Mouse (Mus musculus): Measurements from ENCODE around the gene Zbtb48. TPM values are rescaled to one million over a fixed set of nuclear protein-coding genes. Genes with fewer than 3 reads are reported as not detected.

Zbtb48 gene
- polyA plus RNA-seq, 2 experiments = 6.4 to 10.7 TPM

DNA sequence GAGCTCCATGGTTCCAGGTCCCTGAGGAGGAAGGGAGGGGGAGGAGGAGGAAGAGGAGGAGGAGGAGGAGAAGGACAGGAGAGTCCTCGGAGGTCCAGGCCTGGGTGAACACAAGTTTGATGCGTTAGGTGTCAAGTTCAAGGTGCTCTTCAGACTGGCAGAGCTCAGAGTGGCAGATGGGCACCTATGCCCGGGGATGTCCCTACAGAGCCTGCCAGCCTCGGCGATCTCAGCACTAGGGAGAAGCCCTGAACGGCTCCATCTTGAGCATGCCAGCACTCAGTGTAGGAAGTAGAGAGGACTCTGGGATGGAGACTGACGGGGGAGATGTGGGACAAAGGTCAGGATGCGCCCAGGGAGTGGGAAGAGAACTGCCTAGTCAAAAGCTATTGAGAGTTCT, 40.8 kb downstream of the Zbtb48 start:
- Histone ChIP-seq H3K4me3 (ENCODE audit: insufficient read depth in 1 of 2, low read depth in 2 of 2, low read length in 2 of 2) (no peak overlapping the region), H3K9ac (replicated peaks) (no peak overlapping the region), H3K9me3 (ENCODE audit: control insufficient read depth, low read length) (no peaks in the 10 kb centered on the region), H3K27ac (no peak overlapping the region), H3K36me3 (replicated peaks; ENCODE audit: control insufficient read depth, insufficient read depth, low read depth) (peaks cover 7% of the 10 kb centered on the region; the same call in 1 of the 2 replicates), H3K4me2 (ENCODE audit: low read depth) (no peak overlapping the region), H3K4me1 (replicated peaks; ENCODE audit: control insufficient read depth in 2 of 2, insufficient read depth in 2 of 2, low read length in 1 of 2) (peaks cover 12% of the 10 kb centered on the region in 2 experiments), H3K27me3 (ENCODE audit: control insufficient read depth, insufficient read depth, low read length) (no peaks in the 10 kb centered on the region; the same call in 1 of the 2 replicates)
- no peak for DNase-seq (ENCODE audit: low read depth in 3 of 3, low spot score in 3 of 3)
- 75% methylated on average over 8 of the region's 8 CpGs for WGBS (ENCODE audit: insufficient replicate concordance)
- no peak for TF ChIP-seq CTCF (IDR thresholded peaks at IDR 0.05; ENCODE audit: low read depth)
- no peak for TF ChIP-seq EP300 (IDR thresholded peaks at IDR 0.05; ENCODE audit: low read depth)
- no peak for ATAC-seq (ENCODE audit: insufficient read depth)

DNA sequence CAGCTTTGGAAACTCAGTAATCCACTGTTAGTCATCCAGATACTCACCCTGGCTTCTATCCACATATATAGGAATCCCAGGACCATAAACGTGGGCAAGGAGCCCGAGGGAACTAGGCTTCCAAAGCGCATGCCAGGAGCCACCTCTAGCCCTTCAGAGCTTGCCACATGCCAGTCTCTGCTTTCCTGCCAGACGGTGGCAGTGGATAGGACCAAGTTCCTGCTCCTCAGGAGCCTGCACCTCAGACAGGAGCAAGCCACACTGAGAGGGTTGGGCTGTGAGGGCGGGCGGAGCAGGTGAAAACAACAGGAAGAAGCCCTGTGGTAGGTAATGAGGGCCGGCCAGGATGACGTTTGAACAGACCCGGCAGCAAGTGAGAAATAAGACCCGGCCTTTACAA, 41.6 kb downstream of the Zbtb48 start:
- 49% methylated on average over 10 of the region's 10 CpGs for WGBS (ENCODE audit: insufficient replicate concordance)
- Histone ChIP-seq H3K36me3 (replicated peaks; ENCODE audit: control insufficient read depth, insufficient read depth, low read depth) (peaks cover 10% of the 10 kb centered on the region), H3K9me3 (ENCODE audit: control insufficient read depth, low read length) (no peaks in the 10 kb centered on the region), H3K4me3 (ENCODE audit: insufficient read depth in 1 of 2, low read depth in 2 of 2, low read length in 2 of 2) (no peak overlapping the region), H3K9ac (replicated peaks) (no peak overlapping the region), H3K4me2 (ENCODE audit: low read depth) (no peak overlapping the region), H3K27me3 (ENCODE audit: control insufficient read depth, insufficient read depth, low read length) (no peaks in the 10 kb centered on the region; the same call in 1 of the 2 replicates), H3K4me1 (replicated peaks; ENCODE audit: control insufficient read depth in 2 of 2, insufficient read depth in 2 of 2, low read length in 1 of 2) (peaks cover 12% of the 10 kb centered on the region in 2 experiments), H3K27ac (no peak overlapping the region)
- no peak for DNase-seq (ENCODE audit: low read depth in 3 of 3, low spot score in 3 of 3)
- ATAC-seq (ENCODE audit: insufficient read depth) = no peak
- no peak for TF ChIP-seq EP300 (IDR thresholded peaks at IDR 0.05; ENCODE audit: low read depth)
- TF ChIP-seq CTCF (IDR thresholded peaks at IDR 0.05; ENCODE audit: low read depth) = no peak

DNA sequence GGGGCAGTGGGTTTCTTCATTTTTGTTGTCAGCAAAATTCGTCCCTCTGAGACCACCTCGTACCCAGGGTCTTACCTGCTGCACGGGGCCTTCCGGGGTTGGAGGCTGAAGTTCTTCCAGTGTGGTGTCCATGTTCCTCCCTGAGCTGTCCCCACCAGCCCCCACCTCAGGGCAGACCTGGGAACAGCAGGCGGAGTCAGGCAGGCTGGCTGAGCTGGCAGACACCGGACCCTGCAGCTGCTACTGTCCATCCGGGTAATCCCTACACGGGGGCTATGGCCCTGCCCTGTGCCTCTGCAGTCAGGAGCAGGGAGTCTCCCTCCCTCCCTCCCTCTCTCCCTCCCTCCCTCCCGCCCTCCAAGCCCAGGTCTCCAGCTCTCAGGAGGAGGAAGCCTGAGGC, 43.9 kb downstream of the Zbtb48 start:
- WGBS (ENCODE audit: insufficient replicate concordance) = 35% methylated on average over 9 of the region's 9 CpGs
- ATAC-seq (ENCODE audit: insufficient read depth) = no peak

DNA sequence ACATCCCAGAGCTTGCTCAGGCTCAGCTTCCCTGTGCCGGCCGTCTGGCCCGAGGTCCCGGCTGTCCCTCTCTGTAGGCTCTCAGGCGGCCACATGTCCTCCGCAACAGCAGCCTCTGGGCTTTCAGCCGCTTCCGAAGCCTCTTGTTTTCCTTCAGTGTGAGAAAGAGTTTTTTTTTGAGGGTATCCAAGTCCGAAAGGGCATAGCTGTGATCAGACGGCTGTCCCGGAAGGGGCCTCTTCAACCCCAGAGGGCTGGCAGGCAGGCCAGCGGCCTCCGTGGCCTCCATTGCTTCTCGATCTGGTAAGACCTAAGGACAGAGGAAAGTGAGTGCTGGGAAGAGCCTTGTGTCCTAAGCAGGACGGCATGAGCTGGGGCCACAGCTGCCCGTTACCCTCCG, 44.4 kb downstream of the Zbtb48 start:
- TF ChIP-seq CTCF (IDR thresholded peaks at IDR 0.05; ENCODE audit: low read depth) (no peak), EP300 (IDR thresholded peaks at IDR 0.05; ENCODE audit: low read depth) (no peak)
- no peak overlapping the region for H3K27ac ChIP-seq
- H3K4me1 ChIP-seq (replicated peaks; ENCODE audit: control insufficient read depth in 2 of 2, insufficient read depth in 2 of 2, low read length in 1 of 2) = peaks cover 5 to 7% of the 10 kb centered on the region in 2 experiments
- H3K9me3 ChIP-seq (ENCODE audit: control insufficient read depth, low read length) = no peaks in the 10 kb centered on the region
- ATAC-seq (ENCODE audit: insufficient read depth) = no peak
- no peaks in the 10 kb centered on the region for H3K27me3 ChIP-seq (ENCODE audit: control insufficient read depth, insufficient read depth, low read length)
- H3K4me3 ChIP-seq (ENCODE audit: insufficient read depth in 1 of 2, low read depth in 2 of 2, low read length in 2 of 2) = no peak overlapping the region
- no peak overlapping the region for H3K9ac ChIP-seq (replicated peaks)
- H3K36me3 ChIP-seq (replicated peaks; ENCODE audit: control insufficient read depth, insufficient read depth, low read depth) = peaks cover 23% of the 10 kb centered on the region
- DNase-seq (ENCODE audit: low read depth in 3 of 3, low spot score in 3 of 3) = no peak
- no peak overlapping the region for H3K4me2 ChIP-seq (ENCODE audit: low read depth)
- 48% methylated on average over 17 of the region's 17 CpGs for WGBS (ENCODE audit: insufficient replicate concordance)

More for the DNA sequence above, 43.9 kb downstream of the Zbtb48 start:
- no peak for DNase-seq (ENCODE audit: low read depth in 3 of 3, low spot score in 3 of 3)
- Histone ChIP-seq H3K9me3 (ENCODE audit: control insufficient read depth, low read length) (no peaks in the 10 kb centered on the region), H3K4me2 (ENCODE audit: low read depth) (no peak overlapping the region), H3K4me1 (replicated peaks; ENCODE audit: control insufficient read depth in 2 of 2, insufficient read depth in 2 of 2, low read length in 1 of 2) (peaks cover 8 to 9% of the 10 kb centered on the region in 2 experiments), H3K27me3 (ENCODE audit: control insufficient read depth, insufficient read depth, low read length) (no peaks in the 10 kb centered on the region), H3K36me3 (replicated peaks; ENCODE audit: control insufficient read depth, insufficient read depth, low read depth) (peaks cover 20% of the 10 kb centered on the region), H3K9ac (replicated peaks) (no peak overlapping the region), H3K27ac (no peak overlapping the region), H3K4me3 (ENCODE audit: insufficient read depth in 1 of 2, low read depth in 2 of 2, low read length in 2 of 2) (no peak overlapping the region)
- TF ChIP-seq CTCF (IDR thresholded peaks at IDR 0.05; ENCODE audit: low read depth) (no peak), EP300 (IDR thresholded peaks at IDR 0.05; ENCODE audit: low read depth) (no peak)

DNA sequence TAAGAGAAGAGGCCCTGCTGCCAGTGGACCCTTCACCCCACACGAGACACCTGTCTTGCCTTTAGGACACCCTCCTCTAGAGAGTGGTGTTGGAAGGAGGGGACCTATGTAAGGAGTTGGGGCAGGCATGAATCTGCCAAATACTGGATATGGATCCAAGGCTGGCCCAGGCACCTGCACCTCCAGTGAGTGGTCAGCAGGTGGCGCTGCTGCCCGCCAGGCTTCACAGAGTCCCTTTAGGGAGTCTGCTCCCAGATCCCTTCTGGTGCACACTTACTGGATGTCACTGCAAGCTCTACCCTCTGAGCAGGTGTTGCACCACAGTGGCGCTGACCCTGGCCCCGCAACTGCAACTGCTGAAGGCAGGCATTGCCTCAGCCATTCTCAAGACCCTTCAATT, 46.1 kb downstream of the Zbtb48 start:
- ATAC-seq (ENCODE audit: insufficient read depth) (peak; percentile 59; the same call in 1 of the 2 replicates), DNase-seq (ENCODE audit: low read depth in 3 of 3, low spot score in 3 of 3) (no peak)
- H3K9me3 ChIP-seq (ENCODE audit: control insufficient read depth, low read length) = no peaks in the 10 kb centered on the region
- no peak overlapping the region for H3K27ac ChIP-seq
- no peaks in the 10 kb centered on the region for H3K27me3 ChIP-seq (ENCODE audit: control insufficient read depth, insufficient read depth, low read length)
- TF ChIP-seq CTCF (IDR thresholded peaks at IDR 0.05; ENCODE audit: low read depth) (peak; percentile 100), EP300 (IDR thresholded peaks at IDR 0.05; ENCODE audit: low read depth) (no peak)
- peaks cover 35% of the 10 kb centered on the region for H3K36me3 ChIP-seq (replicated peaks; ENCODE audit: control insufficient read depth, insufficient read depth, low read depth)
- no peak overlapping the region for H3K4me2 ChIP-seq (ENCODE audit: low read depth)
- WGBS (ENCODE audit: insufficient replicate concordance) = 13% methylated on average over 5 of the region's 5 CpGs
- no peak overlapping the region for H3K4me3 ChIP-seq (ENCODE audit: insufficient read depth in 1 of 2, low read depth in 2 of 2, low read length in 2 of 2)
- H3K4me1 ChIP-seq (replicated peaks; ENCODE audit: control insufficient read depth in 2 of 2, insufficient read depth in 2 of 2, low read length in 1 of 2) = no peaks in the 10 kb centered on the region
- H3K9ac ChIP-seq (replicated peaks) = no peak overlapping the region

Measured in liver, embryonic 14.5 days (tissue).